Mouse (Mus musculus): ENCODE measurements around the gene Palm2. TPM values are rescaled to one million over a fixed set of nuclear protein-coding genes. Genes with fewer than 3 reads are reported as not detected.

Palm2 gene
- polyA plus RNA-seq, 1 experiment from 2014 or later = 11.8 TPM

GRCm38 (mm10) chr4:57743325-57743929, 309.4 kb downstream of the Palm2 start:
- WGBS = 60% methylated on average over 11 of the region's 11 CpGs
- H3K27ac ChIP-seq (ENCODE audit: low read length) = no peak overlapping the region
- no peak for ATAC-seq (replicated peaks; ENCODE audit: extremely low read depth, insufficient read depth, low FRiP score)

DNA sequence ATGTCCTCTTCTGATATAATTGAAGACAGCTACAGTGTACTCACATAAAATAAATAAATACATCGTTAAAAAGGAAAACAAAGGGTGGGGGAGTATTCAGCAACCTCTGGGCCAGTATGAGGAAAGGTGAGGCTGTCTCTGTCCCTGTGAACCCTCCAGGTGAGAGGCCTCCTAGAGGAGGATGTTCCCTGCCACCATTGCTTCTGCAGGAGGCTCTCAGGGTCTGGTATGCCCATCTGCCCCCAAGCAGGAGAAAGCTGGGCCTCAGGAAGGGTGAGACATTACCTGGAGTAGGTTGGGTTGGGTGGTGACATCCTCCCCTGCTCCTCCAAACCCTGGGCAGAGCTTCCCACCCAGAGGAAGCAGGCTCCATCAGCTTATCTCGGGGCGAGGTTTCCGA, 316.6 kb downstream of the Palm2 start:
- Histone ChIP-seq H3K9me3 (replicated peaks; ENCODE audit: control insufficient read depth, low read length) (peaks cover under 1% of the 10 kb centered on the region; the same call in 1 of the 2 replicates), H3K9ac (ENCODE audit: low read length) (no peak overlapping the region), H3K4me2 (ENCODE audit: low read depth, low read length) (no peak overlapping the region), H3K27ac (ENCODE audit: low read length) (no peak overlapping the region), H3K36me3 (ENCODE audit: control insufficient read depth, insufficient read depth) (peaks cover 7% of the 10 kb centered on the region), H3K4me1 (ENCODE audit: control insufficient read depth, insufficient read depth, low read length) (peaks cover 17% of the 10 kb centered on the region), H3K27me3 (ENCODE audit: control insufficient read depth, insufficient read depth, low read length) (no peaks in the 10 kb centered on the region), H3K4me3 (ENCODE audit: low read length) (no peak overlapping the region)
- no peak for ATAC-seq (replicated peaks; ENCODE audit: extremely low read depth, insufficient read depth, low FRiP score)
- 50% methylated on average over 4 of the region's 4 CpGs for WGBS

More at GRCm38 (mm10) chr4:57743325-57743929, 309.4 kb downstream of the Palm2 start:
- Histone ChIP-seq H3K4me1 (ENCODE audit: control insufficient read depth, insufficient read depth, low read length) (peaks cover 14% of the 10 kb centered on the region), H3K36me3 (ENCODE audit: control insufficient read depth, insufficient read depth) (peaks cover 14% of the 10 kb centered on the region), H3K9me3 (replicated peaks; ENCODE audit: control insufficient read depth, low read length) (peaks cover 5% of the 10 kb centered on the region; the same call in 1 of the 2 replicates), H3K4me2 (ENCODE audit: low read depth, low read length) (no peak overlapping the region), H3K9ac (ENCODE audit: low read length) (no peak overlapping the region), H3K27me3 (ENCODE audit: control insufficient read depth, insufficient read depth, low read length) (no peaks in the 10 kb centered on the region), H3K4me3 (ENCODE audit: low read length) (no peak overlapping the region)

DNA sequence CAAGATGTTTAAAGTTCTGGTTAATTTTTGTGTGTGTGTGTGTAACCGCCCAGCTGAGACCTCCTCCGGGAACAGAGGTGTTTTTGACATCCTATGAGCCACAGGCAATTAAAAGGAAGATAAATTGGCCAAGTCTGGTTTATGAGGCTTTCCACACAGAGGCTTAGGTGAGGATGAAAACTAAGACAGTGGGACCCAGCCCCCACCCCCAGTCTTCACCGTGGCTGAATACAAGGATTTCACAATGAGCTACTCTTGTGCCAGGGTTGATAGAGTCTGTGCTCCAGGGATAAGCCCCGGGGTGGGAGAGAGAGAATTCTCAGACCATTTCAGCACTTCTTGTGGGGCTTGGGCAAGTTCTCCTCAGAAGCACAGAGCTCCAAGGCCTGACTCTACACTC, 317.0 kb downstream of the Palm2 start:
- Histone ChIP-seq H3K9ac (ENCODE audit: low read length) (no peak overlapping the region), H3K4me1 (ENCODE audit: control insufficient read depth, insufficient read depth, low read length) (peaks cover 19% of the 10 kb centered on the region), H3K4me2 (ENCODE audit: low read depth, low read length) (no peak overlapping the region), H3K27ac (ENCODE audit: low read length) (no peak overlapping the region), H3K9me3 (replicated peaks; ENCODE audit: control insufficient read depth, low read length) (no peaks in the 10 kb centered on the region), H3K4me3 (ENCODE audit: low read length) (no peak overlapping the region), H3K36me3 (ENCODE audit: control insufficient read depth, insufficient read depth) (peaks cover 3% of the 10 kb centered on the region), H3K27me3 (ENCODE audit: control insufficient read depth, insufficient read depth, low read length) (no peaks in the 10 kb centered on the region)
- WGBS = 24% methylated on average over 4 of the region's 4 CpGs
- ATAC-seq (replicated peaks; ENCODE audit: extremely low read depth, insufficient read depth, low FRiP score) = no peak

DNA sequence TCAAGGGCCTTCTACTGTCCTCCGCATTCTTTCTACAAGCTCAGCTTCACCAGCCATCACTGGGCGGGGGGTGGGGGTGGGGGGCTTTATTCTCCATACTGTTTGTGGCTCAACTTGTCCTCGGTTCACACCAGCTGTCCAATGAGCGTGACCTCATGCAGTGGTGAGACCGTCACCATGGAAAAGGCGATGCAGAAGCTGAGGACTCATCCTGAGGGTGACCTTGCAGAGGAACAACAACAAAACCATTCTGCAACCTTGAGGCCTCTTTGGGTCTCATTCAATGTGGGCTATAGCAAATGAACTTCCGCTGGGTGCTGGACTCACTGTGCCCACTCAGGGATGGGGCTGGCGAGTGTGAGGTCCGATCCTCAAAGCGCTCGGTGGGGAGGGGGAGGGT, 317.5 kb downstream of the Palm2 start:
- H3K27ac ChIP-seq (ENCODE audit: low read length) = no peak overlapping the region
- H3K9me3 ChIP-seq (replicated peaks; ENCODE audit: control insufficient read depth, low read length) = no peaks in the 10 kb centered on the region
- no peaks in the 10 kb centered on the region for H3K27me3 ChIP-seq (ENCODE audit: control insufficient read depth, insufficient read depth, low read length)
- no peaks in the 10 kb centered on the region for H3K36me3 ChIP-seq (ENCODE audit: control insufficient read depth, insufficient read depth)
- H3K4me3 ChIP-seq (ENCODE audit: low read length) = no peak overlapping the region
- H3K4me1 ChIP-seq (ENCODE audit: control insufficient read depth, insufficient read depth, low read length) = peaks cover 19% of the 10 kb centered on the region
- ATAC-seq (replicated peaks; ENCODE audit: extremely low read depth, insufficient read depth, low FRiP score) = no peak; the same call in 1 of the 2 replicates
- WGBS = 81% methylated on average over 11 of the region's 11 CpGs
- H3K4me2 ChIP-seq (ENCODE audit: low read depth, low read length) = no peak overlapping the region
- H3K9ac ChIP-seq (ENCODE audit: low read length) = no peak overlapping the region

GRCm38 (mm10) chr4:57755085-57755484, 321.0 kb downstream of the Palm2 start:
- Histone ChIP-seq H3K4me1 (ENCODE audit: control insufficient read depth, insufficient read depth, low read length) (peaks cover 16% of the 10 kb centered on the region), H3K36me3 (ENCODE audit: control insufficient read depth, insufficient read depth) (no peaks in the 10 kb centered on the region; the same call in 1 of the 2 replicates), H3K4me3 (ENCODE audit: low read length) (no peak overlapping the region), H3K9me3 (replicated peaks; ENCODE audit: control insufficient read depth, low read length) (no peaks in the 10 kb centered on the region), H3K27me3 (ENCODE audit: control insufficient read depth, insufficient read depth, low read length) (no peaks in the 10 kb centered on the region), H3K4me2 (ENCODE audit: low read depth, low read length) (peak overlapping the region; percentile 22), H3K9ac (ENCODE audit: low read length) (no peak overlapping the region), H3K27ac (ENCODE audit: low read length) (peak overlapping the region; percentile 9; the same call in 1 of the 2 replicates)
- 70% methylated on average over 11 of the region's 11 CpGs for WGBS
- ATAC-seq (replicated peaks; ENCODE audit: extremely low read depth, insufficient read depth, low FRiP score) = no peak

GRCm38 (mm10) chr4:57757997-57758396, 323.9 kb downstream of the Palm2 start:
- no peak overlapping the region for H3K9ac ChIP-seq (ENCODE audit: low read length)
- no peak for ATAC-seq (replicated peaks; ENCODE audit: extremely low read depth, insufficient read depth, low FRiP score)
- no peaks in the 10 kb centered on the region; the same call in 1 of the 2 replicates for H3K36me3 ChIP-seq (ENCODE audit: control insufficient read depth, insufficient read depth)
- no peaks in the 10 kb centered on the region for H3K9me3 ChIP-seq (replicated peaks; ENCODE audit: control insufficient read depth, low read length)
- no peak overlapping the region for H3K4me2 ChIP-seq (ENCODE audit: low read depth, low read length)
- no peak overlapping the region for H3K27ac ChIP-seq (ENCODE audit: low read length)
- WGBS = 63% methylated on average over 11 of the region's 11 CpGs
- no peaks in the 10 kb centered on the region for H3K27me3 ChIP-seq (ENCODE audit: control insufficient read depth, insufficient read depth, low read length)
- peaks cover 28% of the 10 kb centered on the region for H3K4me1 ChIP-seq (ENCODE audit: control insufficient read depth, insufficient read depth, low read length)
- no peak overlapping the region for H3K4me3 ChIP-seq (ENCODE audit: low read length)

Other genes starting within 250 kb of the Palm2 start
- 1.8 and 2.3 TPM in 2 replicates for gene Ptpn3, start 132.4 kb upstream of the Palm2 start, polyA plus RNA-seq (2015; fragmentation: Nextera tagmentation; extraction: Ambion mirVana)
- 57.5 and 60.2 TPM in 2 replicates for gene Pakap, start 133.9 kb downstream of the Palm2 start, polyA plus RNA-seq (2015; fragmentation: Nextera tagmentation; extraction: Ambion mirVana)

All from heart, embryonic 16.5 days (tissue).